Mouse (Mus musculus) layer of hippocampus, postnatal 25 days (tissue): ENCODE results near the gene A730061H03Rik. TPM values are rescaled to one million over a fixed set of nuclear protein-coding genes. Genes with fewer than 3 reads are reported as not detected.

Experiments
- DNase-seq, 2 experiments: peaks; one replicate each; pipeline ENCODE4 v3.0.0; 2022; ENCODE audit warnings: mixed read lengths in 2 of 2, low spot score in 1 of 2; ENCODE audit errors: extremely low spot score in 1 of 2
- total RNA-seq, 2 experiments: library from RNA; stranded (reverse); gene quantifications; 2 replicates each; pipeline ENCODE4 v1.2.3; 2021

The A730061H03Rik gene
- total RNA-seq: under 1 TPM; 0.89 to 0.92 TPM

- DNase-seq: peak; percentile 94 to 97
These were observed at the start of gene A730061H03Rik for GRCm38 (mm10) chr14:55560202-55561073. A730061H03Rik (minus strand) TSS chr14:55560406.

DNA sequence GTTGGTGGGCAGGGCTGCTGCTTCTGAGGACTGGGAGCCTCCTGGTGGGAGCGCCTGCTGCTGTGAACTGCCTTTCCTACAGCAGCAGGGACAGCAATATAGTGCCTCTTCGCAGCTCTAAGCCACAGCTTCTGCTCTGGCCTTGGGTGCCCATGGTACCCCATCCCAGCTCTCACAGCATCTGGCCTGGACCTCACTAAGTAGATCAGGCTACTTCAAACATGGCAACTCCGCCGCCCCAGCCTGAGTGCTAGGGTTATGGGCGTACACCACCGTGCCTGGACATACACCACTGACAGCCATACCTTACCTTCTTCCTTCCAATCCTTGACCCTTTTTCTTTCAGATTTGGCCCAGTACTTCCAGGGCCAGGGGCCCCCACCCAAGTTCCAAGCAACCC, 48.1 kb upstream of the A730061H03Rik start:
- no peak for DNase-seq

DNA sequence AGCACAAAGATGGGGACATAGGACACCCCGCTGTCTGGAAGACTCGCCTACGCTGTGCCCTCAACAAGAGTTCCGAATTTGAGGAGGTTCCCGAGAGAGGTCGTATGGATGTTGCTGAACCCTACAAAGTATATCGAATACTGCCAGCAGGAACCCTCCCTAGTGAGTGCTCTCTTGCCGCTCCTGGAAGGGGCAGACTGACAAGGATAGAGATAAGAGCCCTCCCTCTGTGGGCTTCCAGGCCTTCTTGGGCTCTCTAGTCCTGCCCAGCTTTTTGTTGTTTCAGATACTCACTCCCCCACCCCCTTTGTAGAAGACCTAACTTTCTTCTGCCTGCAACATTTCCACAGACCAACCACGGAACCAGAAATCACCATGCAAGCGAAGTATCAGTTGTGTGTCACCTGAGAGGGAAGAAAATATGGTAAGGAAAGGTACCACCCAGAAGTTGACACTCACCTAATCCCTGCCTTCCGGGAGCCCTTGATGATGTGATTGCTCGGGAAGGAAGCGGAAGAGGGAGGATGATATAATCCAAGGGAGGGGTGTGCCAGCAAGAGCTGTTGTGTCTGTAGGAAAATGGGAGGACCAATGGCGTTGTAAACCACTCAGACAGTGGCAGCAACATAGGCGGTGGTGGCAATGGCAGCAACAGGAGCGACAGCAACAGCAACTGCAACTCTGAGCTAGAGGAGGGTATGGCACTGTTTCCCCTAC, 45.7 kb upstream of the A730061H03Rik start:
- DNase-seq: no peak

DNA sequence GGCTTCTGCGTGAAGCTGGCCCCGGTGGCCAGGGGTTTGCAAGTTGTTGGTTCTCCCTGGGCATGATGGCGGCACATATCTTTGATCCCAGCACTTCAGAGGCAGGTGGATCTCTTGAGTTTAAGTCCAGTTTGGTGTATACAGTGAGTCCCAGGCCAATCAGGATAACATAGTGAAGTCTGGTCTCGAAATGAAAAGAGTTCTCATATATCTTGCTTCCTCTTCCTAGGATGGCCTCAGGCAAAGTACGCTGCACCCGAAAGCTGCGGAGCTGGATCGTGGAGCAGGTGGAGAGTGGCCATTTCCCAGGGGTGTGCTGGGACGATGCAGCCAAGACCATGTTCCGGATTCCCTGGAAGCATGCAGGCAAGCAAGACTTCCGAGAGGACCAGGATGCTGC, 44.6 kb upstream of the A730061H03Rik start:
- no peak for DNase-seq

DNA sequence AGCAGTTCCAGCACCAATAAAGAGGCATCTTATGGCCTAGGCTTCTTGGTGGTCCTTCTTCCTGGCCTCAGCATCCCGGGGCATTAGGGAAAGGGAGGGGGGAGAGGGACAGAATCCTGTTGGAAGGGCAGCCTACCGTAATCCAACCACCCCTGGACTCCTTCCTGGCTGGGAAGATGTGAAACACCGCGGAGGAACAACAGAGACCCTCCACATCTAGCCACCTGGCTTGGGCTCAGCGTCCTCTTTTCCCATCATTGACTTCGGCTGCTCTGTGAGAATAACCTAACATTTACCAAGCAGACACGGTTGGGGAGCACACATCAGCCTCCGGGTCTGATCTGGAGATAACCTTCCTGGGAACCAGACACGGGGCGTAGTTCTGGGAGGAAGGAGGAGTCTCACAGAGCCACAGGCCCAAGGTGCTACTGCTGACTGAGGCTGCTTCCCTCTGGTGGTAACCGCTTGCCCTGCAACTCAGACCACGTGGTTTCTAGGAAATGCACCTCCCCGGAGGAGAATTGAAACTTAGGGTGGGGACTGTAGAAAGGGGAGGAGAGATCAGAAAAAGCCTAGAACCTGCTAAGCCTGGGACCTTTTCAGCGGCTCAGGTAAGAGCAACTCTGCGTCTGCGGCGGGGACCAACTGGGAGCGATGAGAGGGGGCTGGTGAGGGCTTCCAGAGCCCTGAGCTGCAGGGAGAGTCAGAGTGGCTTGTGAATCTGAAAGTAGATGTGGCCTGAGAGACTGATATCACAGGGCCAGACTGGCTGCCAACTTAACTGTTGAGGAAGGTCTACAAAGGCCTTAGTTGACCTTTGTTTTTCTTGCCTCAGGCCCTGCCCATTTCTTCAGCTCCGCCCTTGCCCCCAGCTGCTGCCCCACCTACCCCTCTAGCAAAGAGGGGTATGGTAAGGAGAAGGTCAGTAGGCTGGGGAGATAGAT, 43.7 kb upstream of the A730061H03Rik start:
- DNase-seq: peak; percentile 68 to 75

DNA sequence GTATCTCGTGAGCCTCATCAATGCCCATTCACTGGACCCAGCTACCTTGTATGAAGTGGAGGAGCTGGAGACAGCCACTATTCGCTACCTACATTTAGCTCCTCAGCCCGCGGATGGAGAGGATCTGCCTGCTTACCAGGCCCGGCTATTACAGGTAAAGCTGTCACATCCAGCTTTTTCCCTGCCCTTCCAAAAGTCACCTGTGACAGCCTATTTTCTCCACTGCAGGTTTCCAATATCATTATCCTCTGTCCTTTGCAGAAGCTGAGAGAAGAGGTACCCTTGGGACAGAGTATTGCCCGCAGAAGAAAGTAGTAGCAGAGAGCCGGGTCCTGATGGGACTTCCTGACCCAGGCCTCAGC, 43.0 kb upstream of the A730061H03Rik start, which contains the start of gene Irf9:
TSS of gene Irf9 (plus strand) at position 301 of the 362 bp plus-strand sequence.
- DNase-seq: no peak

DNA sequence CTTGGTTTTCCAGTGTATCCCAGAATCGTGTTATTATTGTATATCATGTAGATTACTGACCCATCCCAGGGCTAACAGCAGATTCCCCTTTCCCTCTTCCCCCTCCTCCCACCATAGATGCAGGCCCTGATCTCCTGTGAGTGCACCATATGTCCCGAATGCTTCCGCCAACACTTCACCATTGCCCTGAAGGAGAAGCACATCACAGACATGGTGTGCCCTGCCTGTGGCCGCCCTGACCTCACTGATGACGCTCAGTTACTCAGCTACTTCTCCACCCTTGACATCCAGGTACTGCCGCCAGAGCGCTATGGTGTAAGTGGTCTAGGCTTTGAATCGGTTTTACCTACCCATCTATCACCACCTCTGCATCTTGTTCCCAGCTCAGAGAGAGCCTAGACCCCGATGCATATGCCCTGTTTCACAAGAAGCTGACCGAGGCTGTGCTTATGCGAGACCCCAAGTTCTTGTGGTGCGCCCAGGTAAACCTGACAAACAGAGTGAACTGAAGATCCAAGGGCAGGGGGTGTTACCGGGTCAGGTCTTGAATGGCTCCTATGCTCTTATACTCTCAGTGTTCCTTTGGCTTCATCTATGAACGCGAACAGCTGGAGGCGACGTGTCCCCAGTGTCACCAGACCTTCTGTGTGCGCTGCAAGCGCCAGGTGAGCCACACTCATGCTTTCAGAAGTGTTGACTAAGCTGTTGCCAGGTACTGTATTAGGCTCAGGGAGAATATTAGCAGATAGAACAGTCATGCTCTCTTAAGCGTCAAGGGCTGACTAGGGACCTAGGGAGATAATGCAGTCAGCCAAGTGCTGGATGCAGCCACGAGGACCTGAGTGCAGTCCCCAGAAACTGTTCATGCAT, 38.5 kb upstream of the A730061H03Rik start:
- DNase-seq: no peak

GRCm38 (mm10) chr14:55596036-55596690, 36.0 kb upstream of the A730061H03Rik start:
- DNase-seq: no peak

- no peak for DNase-seq
These were observed 32.0 kb upstream of the A730061H03Rik start for GRCm38 (mm10) chr14:55592226-55592625.

GRCm38 (mm10) chr14:55591331-55591891, 31.2 kb upstream of the A730061H03Rik start, which contains the start of gene Rnf31:
Rnf31 (plus strand) TSS chr14:55591708.
- DNase-seq: peak in 1 of 2 experiments; percentile 74

GRCm38 (mm10) chr14:55590748-55591330, 30.6 kb upstream of the A730061H03Rik start, which contains the start of gene Psme2:
Psme2 (minus strand) TSS chr14:55591113.
- peak; percentile 75 to 77 for DNase-seq

GRCm38 (mm10) chr14:55589771-55590448, 29.7 kb upstream of the A730061H03Rik start:
- no peak for DNase-seq

DNA sequence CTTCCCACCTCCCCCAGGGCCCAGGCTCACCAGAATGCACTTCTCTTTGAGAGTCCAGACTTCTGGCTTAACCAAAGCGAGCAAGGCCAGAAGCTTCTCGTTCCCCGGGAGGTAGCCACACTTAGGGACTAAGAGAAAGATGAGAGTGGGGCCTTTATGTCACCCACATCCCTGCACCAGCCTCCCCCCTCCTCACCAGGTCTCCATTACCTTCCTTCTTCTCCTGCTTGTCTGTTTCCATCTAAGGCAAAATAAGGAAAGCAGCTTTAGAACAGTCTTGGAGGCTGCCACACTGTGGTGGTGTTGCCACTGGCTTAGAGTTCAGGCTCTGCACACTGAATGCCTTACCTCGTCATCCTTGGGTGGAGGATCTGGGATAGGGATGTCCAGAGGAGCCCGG, 29.1 kb upstream of the A730061H03Rik start:
- no peak for DNase-seq

- DNase-seq: no peak
These were observed 25.9 kb upstream of the A730061H03Rik start for GRCm38 (mm10) chr14:55586149-55586548.

DNA sequence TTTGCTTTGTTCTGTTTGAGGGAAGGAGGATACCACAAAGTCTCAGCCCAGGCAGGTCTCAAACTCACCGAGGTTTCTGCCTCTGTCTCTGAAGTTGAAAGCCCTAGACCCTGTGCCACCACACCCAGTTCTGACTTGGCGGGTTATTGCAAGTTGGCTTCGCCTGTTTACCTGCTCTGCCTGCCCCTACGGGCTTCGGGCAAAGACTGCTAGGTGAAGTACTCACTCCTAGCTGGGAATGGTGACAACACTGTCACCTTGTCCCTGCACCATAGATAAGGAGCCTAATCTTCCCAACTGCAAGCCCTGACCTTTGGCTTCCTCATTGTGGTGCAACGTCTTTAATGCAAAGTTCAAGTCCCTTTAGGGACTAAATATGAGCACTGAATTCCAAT, 25.4 kb upstream of the A730061H03Rik start:
- DNase-seq: no peak

DNA sequence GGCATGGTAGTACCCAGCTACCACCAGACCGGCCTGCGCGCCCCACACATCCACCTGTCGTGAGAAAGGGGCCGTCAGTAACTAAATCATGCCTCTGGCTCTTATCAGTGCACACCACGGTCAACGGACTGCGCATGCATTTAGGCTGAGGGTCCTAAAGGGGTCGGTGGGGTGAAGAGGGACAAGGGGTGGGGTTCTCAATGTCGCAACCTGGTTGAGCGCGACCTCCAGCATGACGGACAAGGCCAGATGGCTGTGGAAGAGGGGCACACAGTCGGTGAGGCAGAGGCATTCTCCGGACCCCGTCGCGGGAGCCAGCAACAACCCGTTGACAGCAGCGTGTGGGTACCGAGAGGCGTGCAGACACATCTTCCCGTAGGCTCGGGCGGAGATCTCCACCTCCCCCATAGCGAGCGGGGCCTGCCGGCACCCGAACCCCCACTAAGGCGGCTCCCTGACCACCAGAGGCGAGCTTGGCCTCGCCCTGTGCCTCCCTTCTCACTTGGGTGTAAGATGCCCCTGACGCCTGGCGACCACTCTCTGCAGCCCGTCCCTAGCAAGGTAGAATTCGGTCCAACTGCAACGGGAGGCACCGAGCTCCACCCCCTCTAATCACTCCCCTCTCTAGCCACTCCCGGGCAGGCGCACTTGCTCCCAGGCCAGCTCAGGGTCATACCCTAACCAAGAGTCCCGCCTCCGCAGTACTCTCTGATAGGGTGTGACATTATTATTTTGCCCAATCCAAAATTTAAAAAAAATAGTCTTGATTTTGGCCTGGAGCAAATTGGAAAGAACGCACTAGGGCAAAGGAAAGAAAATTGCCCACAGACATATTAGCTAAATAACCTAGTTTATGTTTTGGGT, 24.7 kb upstream of the A730061H03Rik start, which contains the start of gene Emc9:
TSS of gene Emc9 (minus strand) at position 601 of the 864 bp plus-strand sequence.
- peak; percentile 42 to 54 for DNase-seq
